Mouse (Mus musculus) left cerebral cortex, adult 2 months (tissue): ENCODE results near the gene Polg. TPM values are rescaled to one million over a fixed set of nuclear protein-coding genes. Genes with fewer than 3 reads are reported as not detected.

ENCODE experiments used
- DNase-seq, 2 experiments: peaks; one replicate each; pipeline ENCODE4 v3.0.0; 2021 to 2022; ENCODE audit warnings: low spot score in 2 of 2, mixed read lengths in 1 of 2; ENCODE audit errors: extremely low spot score in 1 of 2
- H3K27ac ChIP-seq: fragments of 200-600 bp; 2 replicates; pipeline ENCODE4 v1.8.1; 2022
- H3K4me3 ChIP-seq: fragments of 200-600 bp; 2 replicates; pipeline ENCODE4 v1.8.1; 2022
- CTCF ChIP-seq: fragments of 200-600 bp; IDR thresholded peaks from 2 replicates; pipeline ENCODE4 v1.8.1; 2022; ENCODE audit warnings: antibody characterized with exemption, mild to moderate bottlenecking, moderate library complexity
- intact Hi-C: fragments of 180-260 bp; cut with DNase I; formaldehyde crosslinking; loops from one replicate; pipeline ENCODE4 v1.15.1; 2025
- long read RNA-seq, 2 experiments: library from polyadenylated mRNA; stranded (forward); transcript quantifications; one replicate each; pipeline ENCODE4 v2.0.0; 2021; ENCODE audit warnings: borderline mapping rate in 2 of 2
- total RNA-seq, 2 experiments: library from RNA; stranded (reverse); gene quantifications; 2 replicates each; pipeline ENCODE4 v1.2.3; 2021

The Polg gene
- 100 to 1,000 TPM in 1 of 2 experiments, 10 to 100 TPM in 1; 86.7 to 100 TPM for total RNA-seq
- long read RNA-seq, experiment 1, full-length matches to known transcripts = 53 of 110 reads
- long read RNA-seq, experiment 1, partial matches to known transcripts = 16 of 110 reads
- long read RNA-seq, experiment 1, other reads (novel, unspliced or antisense) = 41 of 110 reads
- long read RNA-seq, experiment 2, full-length matches to known transcripts = 58 of 123 reads
- long read RNA-seq, experiment 2, partial matches to known transcripts = 19 of 123 reads
- long read RNA-seq, experiment 2, other reads (novel, unspliced or antisense) = 46 of 123 reads

GRCm38 (mm10) chr7:79466053-79466901 lies at the start of gene Polg:
TSS of gene Polg (minus strand) at chr7:79466362.
- intact Hi-C loops = loop anchor here (1.0 to 10.0 kb wide), 2 partner anchors 75 to 191 kb away; partner anchors contain the start of genes Abhd2 and Fanci
- Histone ChIP-seq H3K27ac (peak within 1 kb of the TSS; percentile 77), H3K4me3 (peak within 1 kb of the TSS; percentile 68)
- peak; percentile 3 for TF ChIP-seq CTCF
- peak; percentile 99 to 100 for DNase-seq

GRCm38 (mm10) chr7:79515861-79516260 lies 49.7 kb upstream of the Polg start:
- H3K4me3 ChIP-seq = peak overlapping the region; percentile 32
- intact Hi-C loops = no loop called here
- DNase-seq = no peak

GRCm38 (mm10) chr7:79515221-79515743 lies 49.1 kb upstream of the Polg start:
- intact Hi-C loops = no loop called here
- H3K27ac ChIP-seq = peak overlapping the region; percentile 95
- peak; percentile 61 to 65 for DNase-seq
- peak overlapping the region; percentile 32 for H3K4me3 ChIP-seq
- no peak for TF ChIP-seq CTCF

More at GRCm38 (mm10) chr7:79515861-79516260, 49.7 kb upstream of the Polg start:
- H3K27ac ChIP-seq = peak overlapping the region; percentile 95
- no peak for TF ChIP-seq CTCF

GRCm38 (mm10) chr7:79514361-79514881 lies 48.3 kb upstream of the Polg start:
- peak in 1 of 2 experiments; percentile 32 for DNase-seq
- Histone ChIP-seq H3K4me3 (0 out of 2 replicates have a peak overlapping the region, but pooled peaks have one; percentile 13), H3K27ac (peak overlapping the region; percentile 95)
- peak; percentile 33 for TF ChIP-seq CTCF
- intact Hi-C loops = no loop called here

- TF ChIP-seq CTCF = no peak
- H3K27ac ChIP-seq = peak overlapping the region; percentile 50
- intact Hi-C loops = no loop called here
- H3K4me3 ChIP-seq = no peak overlapping the region
- no peak for DNase-seq
These were observed 47.3 kb upstream of the Polg start for GRCm38 (mm10) chr7:79513466-79513865.

- Histone ChIP-seq H3K4me3 (no peak overlapping the region), H3K27ac (peak overlapping the region; percentile 55; the same call in 1 of the 2 replicates)
- DNase-seq = no peak
- no peak for TF ChIP-seq CTCF
- intact Hi-C loops = no loop called here
These were observed 46.3 kb upstream of the Polg start for GRCm38 (mm10) chr7:79512496-79512895.

- Histone ChIP-seq H3K27ac (peak overlapping the region; percentile 58), H3K4me3 (no peak overlapping the region)
- intact Hi-C loops = no loop called here
- DNase-seq = no peak
- TF ChIP-seq CTCF = no peak
These were observed 45.5 kb upstream of the Polg start for GRCm38 (mm10) chr7:79511656-79512055.

GRCm38 (mm10) chr7:79511181-79511580 lies 45.0 kb upstream of the Polg start:
- Histone ChIP-seq H3K4me3 (no peak overlapping the region), H3K27ac (peak overlapping the region; percentile 58; the same call in 1 of the 2 replicates)
- TF ChIP-seq CTCF = no peak
- intact Hi-C loops = no loop called here
- DNase-seq = no peak

- DNase-seq = no peak
- no peak overlapping the region for H3K4me3 ChIP-seq
- H3K27ac ChIP-seq = peak overlapping the region; percentile 60; the same call in 1 of the 2 replicates
- no peak for TF ChIP-seq CTCF
- intact Hi-C loops = no loop called here
These were observed 44.5 kb upstream of the Polg start for GRCm38 (mm10) chr7:79510686-79511085.

GRCm38 (mm10) chr7:79509710-79510109 lies 43.5 kb upstream of the Polg start:
- no peak for TF ChIP-seq CTCF
- Histone ChIP-seq H3K27ac (peak overlapping the region; percentile 86), H3K4me3 (peak overlapping the region; percentile 88)
- intact Hi-C loops = no loop called here
- no peak for DNase-seq

- DNase-seq = no peak
- TF ChIP-seq CTCF = no peak
- Histone ChIP-seq H3K27ac (peak overlapping the region; percentile 86), H3K4me3 (peak overlapping the region; percentile 88)
- intact Hi-C loops = no loop called here
These were observed 43.1 kb upstream of the Polg start for GRCm38 (mm10) chr7:79509235-79509607.
